Mouse (Mus musculus) myocyte (in vitro differentiated cells): ENCODE measurements around the gene Copz1.

Source experiments
- CEBPB ChIP-seq: IDR thresholded peaks from 2 replicates; pipeline ENCODE4 v1.6.1; 2011; ENCODE audit warnings: mild to moderate bottlenecking, moderate library complexity; ENCODE audit not compliant: poor library complexity, insufficient read depth, severe bottlenecking
- MYOD1 ChIP-seq, 3 experiments: IDR thresholded peaks; one replicate each; pipeline ENCODE4 v1.6.1; 2011; ENCODE audit warnings: control low read depth in 2 of 3, low read depth in 2 of 3, mild to moderate bottlenecking in 2 of 3, moderate library complexity in 1 of 3; ENCODE audit not compliant: insufficient read length in 2 of 3, control insufficient read depth in 1 of 3
- POLR2A ChIP-seq: IDR thresholded peaks from one replicate; pipeline ENCODE4 v1.6.1; 2011; ENCODE audit warnings: low read depth, mild to moderate bottlenecking, control low read depth, moderate library complexity; ENCODE audit not compliant: insufficient read length
- POLR2AphosphoS2 ChIP-seq: IDR thresholded peaks from one replicate; pipeline ENCODE4 v1.6.1; 2011; ENCODE audit warnings: low read depth, control low read depth; ENCODE audit not compliant: insufficient read length
- REST ChIP-seq: IDR thresholded peaks from one replicate; pipeline ENCODE4 v1.6.1; 2011; ENCODE audit warnings: mild to moderate bottlenecking, control low read depth, moderate library complexity; ENCODE audit not compliant: insufficient read depth, insufficient read length
- USF1 ChIP-seq: IDR thresholded peaks from one replicate; pipeline ENCODE4 v1.6.1; 2011; ENCODE audit warnings: low read depth, mild to moderate bottlenecking, control low read depth, moderate library complexity

- TF ChIP-seq POLR2A (no peak), MYOD1 (IDR thresholded peaks at IDR 0.05; ENCODE audit: control insufficient read depth in 1 of 3, insufficient read length in 2 of 3, low read depth in 2 of 3) (no peak), POLR2AphosphoS2 (no peak), USF1 (no peak), REST (no peak), CEBPB (no peak)
These were observed 31.6 kb downstream of the Copz1 start for GRCm38 (mm10) chr15:103303916-103304615.
